In the genomic region with DNA sequence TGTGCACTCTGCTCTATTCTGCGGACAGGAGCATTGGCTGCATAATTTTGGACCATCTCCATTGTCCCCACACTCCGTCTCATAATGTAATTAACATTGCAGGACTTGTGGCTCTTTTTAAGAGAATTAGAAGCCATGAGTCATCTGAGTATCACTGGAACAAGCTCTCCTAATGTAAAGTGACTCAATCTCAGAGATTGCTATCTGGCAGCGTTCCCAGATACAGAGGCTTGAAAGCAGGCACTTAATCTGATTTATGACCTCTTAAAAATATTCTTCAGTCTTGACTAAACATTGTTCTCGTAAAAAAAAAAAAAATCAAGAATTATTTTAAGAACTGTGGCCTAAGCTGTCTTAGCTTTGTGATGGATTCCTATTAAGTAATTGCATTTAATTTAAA, we compare ENCODE assay signal across 11 mouse cellular contexts.
DNase-seq lines count a peak whose midpoint lies in the region; ATAC-seq lines count a peak whose summit lies in the region.
"Had no signal": no experiment of that assay in that cellular context is flagged by ENCODE, and none has a peak within 500 bp of the region (broad histone marks: within the 10 kb centered on the region; RNA-seq: fewer than 3 reads in every experiment).

No protein-coding gene starts in this region.

- H3K4me1 ChIP-seq in midbrain, embryonic 14.5 days (ENCODE audit: control insufficient read depth, insufficient read depth, low read length) = no peaks in the 10 kb centered on the region
- no peaks in the 10 kb centered on the region for H3K4me1 ChIP-seq in midbrain, embryonic 11.5 days (ENCODE audit: control insufficient read depth, insufficient read depth, low read length)
- H3K4me1 ChIP-seq in kidney, embryonic 16.5 days (ENCODE audit: insufficient read depth, low read length) = 0 out of 2 replicates have a peak, but pooled peaks cover 3% of the 10 kb centered on the region

- H3K36me3 ChIP-seq in midbrain, embryonic 14.5 days (ENCODE audit: control insufficient read depth, insufficient read depth, low read length) = no peaks in the 10 kb centered on the region
- H3K36me3 ChIP-seq in midbrain, embryonic 11.5 days (ENCODE audit: control insufficient read depth, insufficient read depth, low read length) = no peaks in the 10 kb centered on the region
- H3K36me3 ChIP-seq in kidney, embryonic 16.5 days (ENCODE audit: insufficient read depth, low read length) = no peaks in the 10 kb centered on the region

- no peak overlapping the region for H3K4me3 ChIP-seq in midbrain, embryonic 14.5 days (replicated peaks; ENCODE audit: low read depth, low read length)
- H3K4me3 ChIP-seq in midbrain, embryonic 11.5 days (ENCODE audit: low read depth, low read length) = no peak overlapping the region
- H3K4me3 ChIP-seq in kidney, embryonic 16.5 days (ENCODE audit: low read length) = no peak overlapping the region

- no peak overlapping the region for H3K4me2 ChIP-seq in midbrain, embryonic 14.5 days (ENCODE audit: low read length)
- H3K4me2 ChIP-seq in midbrain, embryonic 11.5 days = no peak overlapping the region
- H3K4me2 ChIP-seq in kidney, embryonic 16.5 days (replicated peaks; ENCODE audit: low read depth, low read length) = no peak overlapping the region

- no peak overlapping the region for H3K9ac ChIP-seq in midbrain, embryonic 14.5 days (replicated peaks; ENCODE audit: low read length)
- no peak overlapping the region for H3K9ac ChIP-seq in midbrain, embryonic 11.5 days (ENCODE audit: low read length)
- H3K9ac ChIP-seq in kidney, embryonic 16.5 days (replicated peaks; ENCODE audit: low read length) = no peak overlapping the region

- H3K9me3 ChIP-seq in midbrain, embryonic 14.5 days (ENCODE audit: control insufficient read depth, low read length) = no peaks in the 10 kb centered on the region
- H3K9me3 ChIP-seq in midbrain, embryonic 11.5 days (ENCODE audit: control insufficient read depth, low read length) = no peaks in the 10 kb centered on the region
- H3K9me3 ChIP-seq in kidney, embryonic 16.5 days (ENCODE audit: low read length) = no peaks in the 10 kb centered on the region

- no peak for ATAC-seq in midbrain, embryonic 14.5 days (ENCODE audit: low FRiP score, low TSS enrichment)
- no peak for ATAC-seq in midbrain, embryonic 11.5 days (ENCODE audit: low FRiP score)
- peak; percentile 83 for ATAC-seq in kidney, embryonic 16.5 days (ENCODE audit: low FRiP score, low TSS enrichment)

- no peaks in the 10 kb centered on the region for H3K27me3 ChIP-seq in midbrain, embryonic 14.5 days (ENCODE audit: control insufficient read depth, insufficient read depth, low read length)
- no peaks in the 10 kb centered on the region for H3K27me3 ChIP-seq in midbrain, embryonic 11.5 days (ENCODE audit: control insufficient read depth, insufficient read depth, low read length)
- no peaks in the 10 kb centered on the region for H3K27me3 ChIP-seq in kidney, embryonic 16.5 days (ENCODE audit: insufficient read depth, low read length)

- no peak overlapping the region for H3K27ac ChIP-seq in midbrain, embryonic 14.5 days (replicated peaks; ENCODE audit: low read depth, low read length)
- no peak overlapping the region for H3K27ac ChIP-seq in midbrain, embryonic 11.5 days (ENCODE audit: low read depth, low read length)
- no peak overlapping the region for H3K27ac ChIP-seq in kidney, embryonic 16.5 days (ENCODE audit: low read length)
- H3K27ac ChIP-seq: macrophage had no signal

- intact Hi-C loops in heart, postnatal 25 days (cut with DNase I) = no loop called here
- intact Hi-C loops in left cerebral cortex, postnatal 14 days (cut with DNase I) = no loop called here

- 70% methylated on average over 4 of the region's 4 CpGs for WGBS in midbrain, embryonic 14.5 days
- 83% methylated on average over 4 of the region's 4 CpGs for WGBS in midbrain, embryonic 11.5 days
- 19% methylated on average over 4 of the region's 4 CpGs for WGBS in kidney, embryonic 16.5 days

- DNase-seq in midbrain, embryonic 14.5 days = peak; percentile 3
- DNase-seq in midbrain, embryonic 11.5 days (ENCODE audit: low spot score, missing footprints) = no peak
- DNase-seq in adrenal gland, adult 18-20 months (ENCODE audit: low spot score in 2 of 2) = peak; percentile 28 to 40
- DNase-seq in retina, postnatal 7 days (ENCODE audit: low read depth, low spot score) = peak; percentile 5
- no peak for DNase-seq in heart, postnatal 25 days (ENCODE audit: low spot score)
- no peak for DNase-seq in cerebellum, adult 9-11 months
- DNase-seq in left cerebral cortex, postnatal 14 days (ENCODE audit: low spot score in 2 of 2) = no peak
- DNase-seq: gastrocnemius, postnatal 36 days; right cerebral cortex, postnatal 4 days had no signal

Comparison
In these comparisons a context has a peak if more than half of its experiments do, and no peak if none do; other contexts are left out.
1. DNase-seq: peak in midbrain, embryonic 14.5 days (single experiment), adrenal gland, adult 18-20 months (2 of 2) and retina, postnatal 7 days (single experiment); none in midbrain, embryonic 11.5 days (single experiment), heart, postnatal 25 days (single experiment), cerebellum, adult 9-11 months (single experiment) and left cerebral cortex, postnatal 14 days (0 of 2).